Mouse (Mus musculus) spleen, adult 2 months (tissue): ENCODE data around the gene Golph3l.

Experiments used
- CTCF ChIP-seq: fragments of 200-500 bp; IDR thresholded peaks from 2 replicates; pipeline ENCODE4 v1.5.1; 2011; ENCODE audit warnings: mild to moderate bottlenecking, inconsistent platforms; ENCODE audit not compliant: insufficient read depth, insufficient read length, insufficient replicate concordance; ENCODE audit errors: extremely low read depth
- POLR2A ChIP-seq: fragments of 200-500 bp; IDR thresholded peaks from 2 replicates; pipeline ENCODE4 v1.6.1; 2011; ENCODE audit warnings: low read depth, low read length, inconsistent platforms

DNA sequence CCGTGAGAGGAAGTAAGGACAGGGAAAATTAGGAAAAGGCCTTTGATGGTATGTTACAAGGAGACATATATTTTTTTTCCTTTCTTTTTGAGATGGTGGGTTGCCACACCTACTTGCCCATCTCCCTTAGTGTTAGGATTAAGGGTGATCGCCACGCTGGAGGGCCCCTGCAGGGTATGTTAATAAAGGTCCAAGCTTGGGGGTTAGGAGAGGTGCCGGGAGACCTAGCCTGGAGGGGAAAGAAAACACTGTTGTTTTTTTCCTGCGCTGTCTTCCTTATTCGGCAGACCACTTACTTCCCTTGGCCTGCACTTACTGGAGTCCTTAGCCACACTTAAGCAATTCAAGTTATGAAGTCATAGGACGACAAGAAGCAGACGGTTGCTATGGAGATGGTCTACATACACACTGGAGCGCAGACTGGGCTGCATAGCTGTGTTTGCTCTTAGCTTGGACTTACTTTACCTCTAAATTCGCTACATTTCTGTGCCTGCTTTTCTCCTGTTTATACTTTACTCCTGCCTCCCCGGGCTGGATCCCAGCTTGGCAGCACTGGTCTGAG, 64.8 kb downstream of the Golph3l start:
- TF ChIP-seq CTCF (no peak), POLR2A (no peak)
